Mouse (Mus musculus): ENCODE data around the gene Alkbh1.

The Alkbh1 gene

DNA sequence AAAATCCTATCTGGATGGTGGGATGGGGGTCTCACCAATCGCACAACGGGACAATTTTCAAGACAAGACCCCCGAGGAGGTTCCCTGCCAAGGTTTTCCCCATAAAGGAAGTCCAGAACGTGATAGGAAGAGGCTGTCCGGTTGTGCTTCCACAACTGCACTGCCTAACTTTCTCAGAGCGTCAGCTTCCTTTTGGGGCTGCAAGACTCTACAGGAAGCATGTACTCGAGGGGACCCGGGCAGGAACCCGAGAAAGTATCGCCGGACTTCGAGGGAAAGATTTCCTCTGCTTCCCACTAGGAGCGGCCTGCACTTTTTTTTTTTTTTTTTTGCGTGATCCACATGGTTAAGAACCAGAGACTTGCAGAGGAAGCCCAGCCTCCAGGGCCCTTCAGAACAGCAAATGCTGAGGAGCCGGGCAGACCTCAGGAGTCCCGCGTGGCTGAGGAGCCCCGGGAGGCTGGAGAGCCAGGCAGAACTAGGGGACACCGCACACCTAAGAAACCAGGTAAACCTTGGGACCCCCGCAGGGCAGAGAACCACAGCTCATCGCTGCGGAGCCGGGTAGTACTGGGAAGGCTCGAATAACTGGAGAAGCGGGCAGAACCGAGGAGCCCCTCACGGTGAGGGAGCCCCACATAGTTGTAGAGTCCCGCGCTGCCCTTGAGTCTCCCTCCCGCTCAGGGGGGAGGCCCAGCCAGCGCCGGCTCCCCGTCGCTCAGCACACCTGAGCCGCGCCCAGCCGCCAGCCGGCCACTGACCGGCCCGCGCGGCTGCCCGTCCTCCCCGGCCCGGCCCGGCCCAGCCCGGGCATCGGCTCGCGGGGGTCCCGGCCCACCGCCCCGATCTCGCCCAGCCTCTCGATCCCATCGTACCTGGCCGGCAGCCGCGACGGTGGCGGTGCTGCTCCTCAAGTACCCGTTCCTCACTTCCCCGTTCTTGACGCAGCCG, 56.4 kb downstream of the Alkbh1 start:
- DNase-seq (ENCODE audit: extremely low spot score, low read depth, low spot score) = no peak

DNA sequence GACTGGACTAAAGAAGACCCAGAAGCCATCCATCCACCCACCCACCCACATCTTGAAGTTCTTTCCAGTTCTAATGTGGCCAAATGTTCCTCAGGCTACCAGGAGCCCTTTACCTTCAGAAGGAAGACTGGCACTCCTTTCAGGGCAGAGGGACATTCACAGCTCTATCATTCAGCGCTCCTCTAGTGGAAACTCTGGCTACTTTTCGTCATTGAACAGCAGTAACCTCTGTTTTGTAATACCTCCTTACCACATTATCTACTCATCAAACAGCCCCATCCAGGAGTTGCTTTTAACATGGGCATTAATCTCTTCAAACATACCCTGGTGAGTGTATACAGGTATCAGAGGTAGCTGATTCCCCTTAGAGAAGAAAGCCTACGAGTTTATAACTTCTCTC, 58.8 kb downstream of the Alkbh1 start:
- no peak for DNase-seq (ENCODE audit: extremely low spot score, low read depth, low spot score)

DNA sequence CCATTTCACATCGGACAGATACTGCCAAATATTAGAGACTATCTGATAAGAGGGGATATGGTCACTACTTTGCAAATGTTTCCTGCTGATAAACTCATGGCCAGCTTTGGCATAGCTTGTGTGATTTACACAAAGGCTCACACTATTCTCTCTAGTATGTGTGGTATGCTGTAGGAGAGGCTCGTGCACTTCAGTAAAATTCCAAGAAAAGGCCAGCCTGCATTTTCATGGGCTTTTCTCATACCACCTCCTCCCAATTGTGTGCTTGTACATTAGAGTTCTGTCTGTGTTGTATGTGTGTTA, 62.5 kb downstream of the Alkbh1 start:
- DNase-seq (ENCODE audit: extremely low spot score, low read depth, low spot score) = no peak

DNA sequence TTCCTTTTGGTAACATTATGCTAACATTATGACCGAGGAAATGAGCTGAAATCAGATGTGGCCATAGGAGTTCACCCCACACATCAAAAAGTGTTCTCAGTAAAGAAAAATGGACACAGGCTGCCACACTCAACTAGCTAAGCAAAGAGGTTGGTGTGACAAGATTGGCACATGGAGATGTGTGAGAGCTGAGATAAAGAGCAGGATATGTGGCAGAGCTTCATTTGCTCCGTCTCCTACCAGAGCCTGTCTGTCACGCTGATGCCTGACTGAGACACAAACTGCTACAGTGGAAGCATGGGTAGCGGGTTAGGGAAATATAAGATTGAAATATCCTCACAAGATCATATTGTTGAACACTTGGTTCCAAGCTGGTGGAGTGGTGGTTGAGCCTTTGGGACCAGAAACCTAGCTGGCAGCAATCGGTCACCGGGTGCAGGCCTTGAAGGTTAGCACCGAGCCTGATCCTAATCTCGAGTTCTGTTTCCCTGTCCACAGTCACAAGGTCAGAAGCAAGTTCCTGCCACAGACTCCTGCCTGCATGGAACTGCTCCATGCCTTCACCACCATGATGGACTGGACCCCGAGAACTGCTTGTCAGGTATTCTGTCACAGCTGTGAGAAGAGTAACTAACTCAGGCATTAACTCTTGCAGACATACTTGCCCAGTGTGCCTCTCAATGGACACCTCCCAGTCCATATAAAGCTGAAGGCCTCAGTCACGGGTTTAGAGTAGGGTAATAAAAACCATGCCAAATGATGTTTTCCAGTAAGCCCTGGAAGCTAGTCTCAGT, 63.0 kb downstream of the Alkbh1 start:
- DNase-seq (ENCODE audit: extremely low spot score, low read depth, low spot score) = no peak

DNA sequence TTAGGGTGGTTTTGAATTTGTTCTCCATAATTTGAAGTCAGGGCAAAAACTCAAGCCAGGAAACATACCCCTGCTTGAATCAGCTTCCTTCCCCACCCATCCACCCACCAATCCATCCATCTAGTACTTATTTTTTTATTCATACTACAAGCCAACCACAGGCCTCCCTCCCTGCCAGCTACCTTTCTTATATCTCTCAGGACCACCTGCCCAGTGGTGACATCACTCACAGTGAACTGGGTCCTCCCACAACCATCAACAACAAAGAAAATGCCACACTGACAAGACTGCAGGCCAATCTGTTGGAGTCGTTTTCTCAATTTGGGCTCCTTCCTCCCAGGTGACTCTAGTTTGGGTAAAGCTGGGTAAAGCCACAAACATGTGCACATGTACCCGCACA, 64.3 kb downstream of the Alkbh1 start:
- no peak for DNase-seq (ENCODE audit: extremely low spot score, low read depth, low spot score)

Measured in hindlimb bud, embryonic 11.5 days (tissue).